Mouse (Mus musculus) myocyte (in vitro differentiated cells): ENCODE results near the gene Gm16181. TPM values are rescaled to one million over a fixed set of nuclear protein-coding genes. Genes with fewer than 3 reads are reported as not detected.

ENCODE experiments used
- H3K27me3 ChIP-seq: one replicate; pipeline ENCODE4 v1.6.1; 2011; ENCODE audit not compliant: control insufficient read depth, insufficient read depth, insufficient read length
- H3K36me3 ChIP-seq: one replicate; pipeline ENCODE4 v1.6.1; 2011; ENCODE audit not compliant: control insufficient read depth, insufficient read depth
- H3K4me2 ChIP-seq: one replicate; pipeline ENCODE4 v1.6.1; 2011; ENCODE audit warnings: low read depth, control low read depth
- H3K4me3 ChIP-seq: one replicate; pipeline ENCODE4 v1.5.1; 2011; ENCODE audit warnings: mild to moderate bottlenecking, control low read depth, moderate library complexity
- H3K79me2 ChIP-seq: one replicate; pipeline ENCODE4 v1.6.1; 2011; ENCODE audit not compliant: control insufficient read depth, insufficient read depth
- H3ac ChIP-seq: one replicate; pipeline ENCODE4 v1.6.1; 2011; ENCODE audit not compliant: control insufficient read depth, insufficient read length
- CEBPB ChIP-seq: IDR thresholded peaks from 2 replicates; pipeline ENCODE4 v1.6.1; 2011; ENCODE audit warnings: mild to moderate bottlenecking, moderate library complexity; ENCODE audit not compliant: poor library complexity, insufficient read depth, severe bottlenecking
- E2F4 ChIP-seq: IDR thresholded peaks from one replicate; pipeline ENCODE4 v1.6.1; 2011; ENCODE audit warnings: mild to moderate bottlenecking, control low read depth, moderate library complexity; ENCODE audit not compliant: insufficient read depth
- MAX ChIP-seq: IDR thresholded peaks from one replicate; pipeline ENCODE4 v1.6.1; 2011; ENCODE audit warnings: low read depth, mild to moderate bottlenecking, control low read depth
- MYOD1 ChIP-seq, 3 experiments: IDR thresholded peaks; one replicate each; pipeline ENCODE4 v1.6.1; 2011; ENCODE audit warnings: control low read depth in 2 of 3, low read depth in 2 of 3, mild to moderate bottlenecking in 2 of 3, moderate library complexity in 1 of 3; ENCODE audit not compliant: insufficient read length in 2 of 3, control insufficient read depth in 1 of 3
- MYOG ChIP-seq, 3 experiments: IDR thresholded peaks; one replicate each; pipeline ENCODE4 v1.6.1; 2011; ENCODE audit warnings: control low read depth in 2 of 3, low read depth in 2 of 3, mild to moderate bottlenecking in 2 of 3; ENCODE audit not compliant: insufficient read length in 2 of 3, control insufficient read depth in 1 of 3, insufficient read depth in 1 of 3
- POLR2A ChIP-seq: IDR thresholded peaks from one replicate; pipeline ENCODE4 v1.6.1; 2011; ENCODE audit warnings: low read depth, mild to moderate bottlenecking, control low read depth, moderate library complexity; ENCODE audit not compliant: insufficient read length
- POLR2AphosphoS2 ChIP-seq: IDR thresholded peaks from one replicate; pipeline ENCODE4 v1.6.1; 2011; ENCODE audit warnings: low read depth, control low read depth; ENCODE audit not compliant: insufficient read length
- REST ChIP-seq: IDR thresholded peaks from one replicate; pipeline ENCODE4 v1.6.1; 2011; ENCODE audit warnings: mild to moderate bottlenecking, control low read depth, moderate library complexity; ENCODE audit not compliant: insufficient read depth, insufficient read length
- SRF ChIP-seq: IDR thresholded peaks from one replicate; pipeline ENCODE4 v1.6.1; 2011; ENCODE audit warnings: low read depth; ENCODE audit not compliant: control insufficient read depth, insufficient read length
- TCF12 ChIP-seq: IDR thresholded peaks from one replicate; pipeline ENCODE4 v1.6.1; 2011; ENCODE audit warnings: mild to moderate bottlenecking, control low read depth; ENCODE audit not compliant: poor library complexity, insufficient read depth, severe bottlenecking
- TCF3 ChIP-seq: IDR thresholded peaks from one replicate; pipeline ENCODE4 v1.6.1; 2011; ENCODE audit warnings: low read depth, control low read depth; ENCODE audit not compliant: insufficient read length
- USF1 ChIP-seq: IDR thresholded peaks from one replicate; pipeline ENCODE4 v1.6.1; 2011; ENCODE audit warnings: low read depth, mild to moderate bottlenecking, control low read depth, moderate library complexity
- polyA plus RNA-seq: library from polyadenylated mRNA; unstranded; fragments of >200 nt; fragmentation: generic; extraction: Trizol; gene quantifications from one replicate; pipeline ENCODE4 v1.2.1, GENCODE M21; 2012; ENCODE audit warnings: missing spikeins

The Gm16181 gene
- polyA plus RNA-seq, 1 experiment: 0.18 TPM

DNA sequence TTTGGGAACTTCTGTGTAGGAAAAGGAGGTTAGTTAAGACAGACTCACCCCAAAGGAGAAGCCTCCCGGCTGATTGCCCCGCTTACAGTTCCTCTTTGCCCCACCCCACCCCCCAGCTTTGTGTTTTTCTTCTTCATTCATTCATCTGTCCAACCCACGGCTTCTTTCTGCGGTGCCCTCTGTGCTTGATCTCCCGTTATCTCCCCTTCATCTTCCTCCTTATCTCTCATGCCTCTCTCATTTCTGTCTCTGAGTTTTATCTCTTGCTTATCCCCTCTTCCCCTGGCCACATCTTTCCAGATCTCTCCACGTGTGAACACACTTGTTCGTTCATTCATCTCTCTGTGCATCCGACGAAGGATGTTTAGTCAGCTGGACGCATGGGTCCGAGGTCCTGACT lies 19.5 kb upstream of the Gm16181 start:
- H3K36me3 ChIP-seq: no peaks in the 10 kb centered on the region
- no peaks in the 10 kb centered on the region for H3K79me2 ChIP-seq
- no peak overlapping the region for H3K4me3 ChIP-seq
- TF ChIP-seq MYOD1 (IDR thresholded peaks at IDR 0.05; ENCODE audit: control insufficient read depth in 1 of 3, insufficient read length in 2 of 3, low read depth in 2 of 3) (no peak), TCF3 (no peak), USF1 (no peak), MYOG (IDR thresholded peaks at IDR 0.05; ENCODE audit: control insufficient read depth in 1 of 3, insufficient read depth in 1 of 3, insufficient read length in 2 of 3, low read depth in 2 of 3) (no peak), CEBPB (no peak), E2F4 (no peak), TCF12 (no peak), POLR2A (no peak), POLR2AphosphoS2 (no peak), SRF (no peak), MAX (no peak), REST (no peak)
- no peak overlapping the region for H3K4me2 ChIP-seq
- no peaks in the 10 kb centered on the region for H3K27me3 ChIP-seq
- no peak overlapping the region for H3ac ChIP-seq

DNA sequence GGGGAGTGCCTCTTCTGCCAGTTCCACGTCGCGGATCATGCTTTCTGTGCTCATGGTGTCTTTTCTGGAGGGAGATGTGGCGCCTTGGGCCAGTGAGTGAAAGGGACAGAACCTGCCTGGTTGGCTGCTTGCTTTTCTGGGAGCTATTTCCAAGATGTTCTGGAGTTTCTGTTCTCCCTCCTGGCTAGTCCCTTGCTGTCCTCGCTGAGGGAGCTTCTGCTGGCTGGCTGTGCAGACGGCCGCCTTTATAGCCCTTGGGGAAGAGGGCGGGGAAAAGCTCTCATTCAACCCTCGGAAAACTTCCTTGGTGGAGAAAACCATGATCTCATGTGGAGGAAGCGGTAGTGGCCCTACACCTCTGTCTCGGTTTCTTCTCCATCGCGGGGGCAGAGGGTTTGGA lies 18.8 kb upstream of the Gm16181 start, which contains the start of gene Tnf:
Gene Tnf, minus strand, starts transcription at position 221 of the 400 bp plus-strand sequence.
- no peak within 1 kb of the TSS for H3ac ChIP-seq
- H3K4me3 ChIP-seq: no peak within 1 kb of the TSS
- no peaks in the 10 kb centered on the region for H3K27me3 ChIP-seq
- TF ChIP-seq E2F4 (no peak), POLR2A (no peak), TCF12 (no peak), SRF (no peak), REST (no peak), CEBPB (no peak), MAX (no peak), TCF3 (no peak), POLR2AphosphoS2 (no peak), MYOD1 (IDR thresholded peaks at IDR 0.05; ENCODE audit: control insufficient read depth in 1 of 3, insufficient read length in 2 of 3, low read depth in 2 of 3) (no peak), MYOG (IDR thresholded peaks at IDR 0.05; ENCODE audit: control insufficient read depth in 1 of 3, insufficient read depth in 1 of 3, insufficient read length in 2 of 3, low read depth in 2 of 3) (no peak), USF1 (no peak)
- H3K79me2 ChIP-seq: no peaks in the 10 kb centered on the region
- H3K36me3 ChIP-seq: no peaks in the 10 kb centered on the region
- H3K4me2 ChIP-seq: peak within 1 kb of the TSS; percentile 12

GRCm38 (mm10) chr17:35202442-35202841 lies 18.2 kb upstream of the Gm16181 start:
- TF ChIP-seq TCF3 (no peak), POLR2AphosphoS2 (no peak), REST (no peak), SRF (no peak), MYOD1 (IDR thresholded peaks at IDR 0.05; ENCODE audit: control insufficient read depth in 1 of 3, insufficient read length in 2 of 3, low read depth in 2 of 3) (no peak), TCF12 (no peak), USF1 (no peak), CEBPB (no peak), POLR2A (no peak)
- Histone ChIP-seq H3K27me3 (no peaks in the 10 kb centered on the region), H3ac (no peak overlapping the region), H3K4me2 (no peak overlapping the region), H3K4me3 (no peak overlapping the region), H3K36me3 (no peaks in the 10 kb centered on the region), H3K79me2 (no peaks in the 10 kb centered on the region)

- Histone ChIP-seq H3K36me3 (no peaks in the 10 kb centered on the region), H3K79me2 (no peaks in the 10 kb centered on the region), H3K4me2 (no peak within 1 kb of the TSS), H3K27me3 (no peaks in the 10 kb centered on the region), H3ac (no peak within 1 kb of the TSS), H3K4me3 (no peak within 1 kb of the TSS)
- TF ChIP-seq TCF3: no peak
- no peak for TF ChIP-seq SRF
- TF ChIP-seq CEBPB: no peak
- TF ChIP-seq E2F4: no peak
- TF ChIP-seq REST: no peak
- TF ChIP-seq MAX: no peak
- TF ChIP-seq TCF12: no peak
- no peak for TF ChIP-seq POLR2A
- TF ChIP-seq MYOG (IDR thresholded peaks at IDR 0.05; ENCODE audit: control insufficient read depth in 1 of 3, insufficient read depth in 1 of 3, insufficient read length in 2 of 3, low read depth in 2 of 3): no peak
- no peak for TF ChIP-seq POLR2AphosphoS2
Measured at GRCm38 (mm10) chr17:35204494-35205379, 15.9 kb upstream of the Gm16181 start, which contains the start of gene Lta. Gene Lta (minus strand): TSS chr17:35205351.
